Mouse (Mus musculus): ENCODE data around the gene Commd2.

GRCm38 (mm10) chr3:57674075-57674474, 22.6 kb upstream of the Commd2 start:
- no peak for TF ChIP-seq CTCF (IDR thresholded peaks at IDR 0.05; ENCODE audit: control insufficient read depth, insufficient read depth, insufficient replicate concordance, low read depth, low read length)
- TF ChIP-seq POLR2A (IDR thresholded peaks at IDR 0.05; ENCODE audit: control insufficient read depth, low read depth, low read length), result no peak

Data from testis, adult 2 months (tissue).